Comparison of ENCODE assay signal across 7 mouse cellular contexts in the genomic region with DNA sequence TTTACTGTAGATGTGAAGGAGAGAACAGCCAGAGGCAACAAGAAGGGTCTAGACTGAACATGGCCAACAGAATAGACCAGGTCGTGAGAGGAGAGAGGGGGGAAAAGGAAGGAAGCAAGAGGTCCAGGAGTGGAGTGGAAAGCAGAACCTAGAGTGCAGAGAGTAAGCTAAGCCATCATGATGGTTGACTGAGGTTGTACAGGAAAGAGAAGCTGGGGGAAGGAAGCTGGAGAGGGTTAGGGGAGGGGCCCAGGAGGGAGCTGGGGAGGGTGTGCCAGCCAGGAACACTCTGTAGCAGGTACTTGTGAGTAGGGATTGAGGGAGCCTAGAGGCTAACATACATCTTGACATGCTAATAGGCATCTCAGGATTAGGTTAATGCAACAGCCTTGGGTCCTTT. TPM values are rescaled to one million over a fixed set of nuclear protein-coding genes. Genes with fewer than 3 reads are reported as not detected.
A peak's percentile ranks its signal among the peaks of the same experiment; 100 is the strongest.
DNase-seq lines count a peak whose midpoint lies in the region; ATAC-seq and TF ChIP-seq lines count a peak whose summit lies in the region.

No protein-coding gene starts in this region.

- 0 out of 2 replicates have a peak, but pooled peaks cover 2% of the 10 kb centered on the region for H3K9me3 ChIP-seq in lung, embryonic 15.5 days
- no peaks in the 10 kb centered on the region for H3K9me3 ChIP-seq in hindbrain, embryonic 15.5 days
- no peaks in the 10 kb centered on the region for H3K9me3 ChIP-seq in midbrain, postnatal 0 days (ENCODE audit: low read length)
- 0 out of 2 replicates have a peak, but pooled peaks cover 3% of the 10 kb centered on the region for H3K9me3 ChIP-seq in kidney, embryonic 14.5 days (ENCODE audit: control insufficient read depth, low read length)

- H3K36me3 ChIP-seq in lung, embryonic 15.5 days = 0 out of 2 replicates have a peak, but pooled peaks cover 5% of the 10 kb centered on the region
- H3K36me3 ChIP-seq in hindbrain, embryonic 15.5 days = no peaks in the 10 kb centered on the region
- H3K36me3 ChIP-seq in midbrain, postnatal 0 days (ENCODE audit: insufficient read depth, low read length) = no peaks in the 10 kb centered on the region
- no peaks in the 10 kb centered on the region for H3K36me3 ChIP-seq in kidney, embryonic 14.5 days (ENCODE audit: control insufficient read depth, insufficient read depth, low read length)

- no peak for ATAC-seq in lung, embryonic 15.5 days (ENCODE audit: borderline replicate concordance, extremely low read depth, low FRiP score, low TSS enrichment)
- ATAC-seq in hindbrain, embryonic 15.5 days (ENCODE audit: low FRiP score, low read depth) = no peak
- no peak for ATAC-seq in midbrain, postnatal 0 days (ENCODE audit: low FRiP score)
- no peak for ATAC-seq in kidney, embryonic 14.5 days (ENCODE audit: low FRiP score, low TSS enrichment)

- 35% methylated on average over 1 of the region's 1 CpGs for WGBS in lung, embryonic 15.5 days
- 77% methylated on average over 1 of the region's 1 CpGs for WGBS in hindbrain, embryonic 15.5 days
- WGBS in midbrain, postnatal 0 days = 73% methylated on average over 1 of the region's 1 CpGs
- 62% methylated on average over 1 of the region's 1 CpGs for WGBS in kidney, embryonic 14.5 days

- H3K4me2 ChIP-seq in lung, embryonic 15.5 days = peak overlapping the region; percentile 22; the same call in 1 of the 2 replicates
- peak overlapping the region; percentile 28 for H3K4me2 ChIP-seq in hindbrain, embryonic 15.5 days
- H3K4me2 ChIP-seq in midbrain, postnatal 0 days (ENCODE audit: low read depth, low read length, poor library complexity, severe bottlenecking) = 0 out of 2 replicates have a peak overlapping the region, but pooled peaks have one; percentile 7
- H3K4me2 ChIP-seq in kidney, embryonic 14.5 days (replicated peaks; ENCODE audit: low read depth, low read length) = no peak overlapping the region

- H3K9ac ChIP-seq in lung, embryonic 15.5 days = no peak overlapping the region
- no peak overlapping the region for H3K9ac ChIP-seq in hindbrain, embryonic 15.5 days
- H3K9ac ChIP-seq in midbrain, postnatal 0 days (replicated peaks; ENCODE audit: low read length, poor library complexity, severe bottlenecking) = no peak overlapping the region
- no peak overlapping the region for H3K9ac ChIP-seq in kidney, embryonic 14.5 days (ENCODE audit: low read depth, low read length)

- no peak overlapping the region for H3K4me3 ChIP-seq in lung, embryonic 15.5 days
- H3K4me3 ChIP-seq in brown adipose tissue, adult 24 weeks (ENCODE audit: insufficient read depth, low read depth, low read length) = peak overlapping the region; percentile 16; the same call in 1 of the 2 replicates
- no peak overlapping the region for H3K4me3 ChIP-seq in hindbrain, embryonic 15.5 days
- no peak overlapping the region for H3K4me3 ChIP-seq in midbrain, postnatal 0 days (ENCODE audit: low read depth, low read length)
- no peak overlapping the region for H3K4me3 ChIP-seq in kidney, embryonic 14.5 days (ENCODE audit: low read length)

- H3K27me3 ChIP-seq in lung, embryonic 15.5 days = no peaks in the 10 kb centered on the region
- no peaks in the 10 kb centered on the region for H3K27me3 ChIP-seq in hindbrain, embryonic 15.5 days
- no peaks in the 10 kb centered on the region for H3K27me3 ChIP-seq in midbrain, postnatal 0 days (ENCODE audit: insufficient read depth, low read length)
- H3K27me3 ChIP-seq in kidney, embryonic 14.5 days (ENCODE audit: control insufficient read depth, insufficient read depth, low read length) = no peaks in the 10 kb centered on the region

- H3K27ac ChIP-seq in lung, embryonic 15.5 days = no peak overlapping the region
- H3K27ac ChIP-seq in brown adipose tissue, adult 24 weeks (replicated peaks; ENCODE audit: low read depth, low read length) = no peak overlapping the region
- no peak overlapping the region for H3K27ac ChIP-seq in hindbrain, embryonic 15.5 days (replicated peaks)
- no peak overlapping the region for H3K27ac ChIP-seq in midbrain, postnatal 0 days (ENCODE audit: low read depth, low read length)
- no peak overlapping the region for H3K27ac ChIP-seq in kidney, embryonic 14.5 days (ENCODE audit: low read depth, low read length)

- no peak for TF ChIP-seq CTCF in midbrain, postnatal 0 days (IDR thresholded peaks at IDR 0.05)

- DNase-seq in lung, postnatal 10 days = no peak
- no peak for DNase-seq in midbrain, postnatal 0 days (ENCODE audit: low spot score)
- DNase-seq in kidney, adult 9 months = no peak

- peaks cover 8% of the 10 kb centered on the region for H3K4me1 ChIP-seq in lung, embryonic 15.5 days
- H3K4me1 ChIP-seq in brown adipose tissue, adult 24 weeks (ENCODE audit: control insufficient read depth, insufficient read depth, insufficient read length, low read length) = 0 out of 2 replicates have a peak, but pooled peaks cover 3% of the 10 kb centered on the region
- H3K4me1 ChIP-seq in hindbrain, embryonic 15.5 days (replicated peaks) = peaks cover 18% of the 10 kb centered on the region
- H3K4me1 ChIP-seq in midbrain, postnatal 0 days (ENCODE audit: insufficient read depth, low read length) = peaks cover 7% of the 10 kb centered on the region; the same call in 1 of the 2 replicates
- H3K4me1 ChIP-seq in kidney, embryonic 14.5 days (ENCODE audit: control insufficient read depth, insufficient read depth, low read length) = peaks cover 7% of the 10 kb centered on the region; the same call in 1 of the 2 replicates

RNA-seq across cellular contexts. Expression of a gene that starts 1.9 kb away (rescaled TPM):
- 21.6 and 21.9 TPM in 2 replicates for polyA plus RNA-seq in lung, embryonic 15.5 days (2015; fragmentation: Nextera tagmentation; extraction: Ambion mirVana)
- polyA plus RNA-seq in brown adipose tissue, adult 24 weeks (2012; ENCODE audit: insufficient read depth, insufficient read length, missing spikeins) = 7.2 and 9.4 TPM in 2 replicates
- polyA plus RNA-seq in hindbrain, embryonic 15.5 days (2015; fragmentation: Nextera tagmentation; extraction: Ambion mirVana) = 17.0 and 19.6 TPM in 2 replicates
- 19.2 and 20.0 TPM in 2 replicates for total RNA-seq in midbrain, postnatal 0 days (2014; rRNA removed)
- polyA plus RNA-seq in midbrain, postnatal 0 days (2015; fragmentation: Nextera tagmentation; extraction: Ambion mirVana) = 13.4 and 16.1 TPM in 2 replicates
- polyA plus RNA-seq in kidney, embryonic 14.5 days (2014; fragmentation: Nextera tagmentation; extraction: Ambion mirVana) = 19.5 and 19.6 TPM in 2 replicates
